Mouse (Mus musculus) ovary, adult 2 months (tissue): ENCODE measurements around the gene Gm43638. TPM values are rescaled to one million over a fixed set of nuclear protein-coding genes. Genes with fewer than 3 reads are reported as not detected.

Source experiments
- polyA plus RNA-seq: library from polyadenylated mRNA; depleted of rRNA; stranded (reverse); fragments of >200 nt; gene quantifications from 2 replicates; pipeline ENCODE4 v1.2.3, GENCODE M21; 2012; rRNA removed

The Gm43638 gene
- not detected in 2 replicates for polyA plus RNA-seq

GRCm38 (mm10) chr5:87486706-87487105, at the start of gene Gm43638:
TSS of gene Gm43638 (minus strand) at chr5:87486806.

GRCm38 (mm10) chr5:87490771-87491170, 4.2 kb upstream of the Gm43638 start, which contains the start of gene Ugt2a1:
TSS of gene Ugt2a1 (minus strand) at chr5:87490871.

GRCm38 (mm10) chr5:87482160-87482559, 4.4 kb downstream of the Gm43638 start, which contains the start of gene Ugt2a2:
TSS of gene Ugt2a2 (minus strand) at chr5:87482260.

GRCm38 (mm10) chr5:87424041-87424440, 62.6 kb downstream of the Gm43638 start, which contains the start of gene Ugt2b38:
TSS of gene Ugt2b38 (minus strand) at chr5:87424203.

Other genes with a start within 250 kb of the Gm43638 start
- not detected in 2 replicates for gene Ugt2b37, start 232.0 kb downstream of the Gm43638 start, polyA plus RNA-seq
- not detected in 2 replicates for gene Ugt2a3, start 149.6 kb downstream of the Gm43638 start, polyA plus RNA-seq
- not detected in 2 replicates for gene Ugt2b38, start 62.6 kb downstream of the Gm43638 start, polyA plus RNA-seq
- gene Ugt2a2, start 4.5 kb downstream of the Gm43638 start, polyA plus RNA-seq = not detected in 2 replicates
- gene Ugt2a1, start 4.1 kb upstream of the Gm43638 start, polyA plus RNA-seq = not detected in 2 replicates
- gene Sult1b1, start 51.4 kb upstream of the Gm43638 start, polyA plus RNA-seq = not detected in 2 replicates
- gene Sult1d1, start 82.2 kb upstream of the Gm43638 start, polyA plus RNA-seq = 0.07 TPM in 1 of 2 replicates, not detected in the other
- gene Sult1e1, start 104.8 kb upstream of the Gm43638 start, polyA plus RNA-seq = not detected in 2 replicates
- not detected in 2 replicates for gene Csn1s1, start 179.4 kb upstream of the Gm43638 start, polyA plus RNA-seq
- gene Csn2, start 212.8 kb upstream of the Gm43638 start, polyA plus RNA-seq = not detected in 2 replicates